Mouse (Mus musculus): Measurements from ENCODE around the gene Olfr90.

DNA sequence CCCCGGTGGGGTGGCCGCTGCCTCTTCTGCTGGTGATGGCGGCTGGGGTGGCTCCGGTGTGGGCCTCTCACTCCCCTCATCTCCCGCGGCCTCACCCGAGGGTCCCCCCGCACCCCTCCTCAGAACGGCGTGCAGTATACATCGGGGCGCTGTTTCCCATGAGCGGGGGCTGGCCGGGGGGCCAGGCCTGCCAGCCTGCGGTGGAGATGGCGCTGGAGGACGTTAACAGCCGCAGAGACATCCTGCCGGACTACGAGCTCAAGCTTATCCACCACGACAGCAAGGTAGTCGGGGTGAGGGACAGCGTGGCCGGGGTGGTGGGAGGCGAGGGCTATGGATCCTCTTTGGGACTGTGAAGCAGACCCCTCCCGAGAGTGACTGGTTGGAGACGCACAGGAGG is 37.4 kb downstream of the Olfr90 start:
- TF ChIP-seq POLR2A (IDR thresholded peaks at IDR 0.05; ENCODE audit: borderline replicate concordance, extremely low read depth, low read depth, low read length) (no peak), CTCF (IDR thresholded peaks at IDR 0.05; ENCODE audit: insufficient read depth, low read length) (no peak)

All from lung, adult 2 months (tissue).